In the genomic region with DNA sequence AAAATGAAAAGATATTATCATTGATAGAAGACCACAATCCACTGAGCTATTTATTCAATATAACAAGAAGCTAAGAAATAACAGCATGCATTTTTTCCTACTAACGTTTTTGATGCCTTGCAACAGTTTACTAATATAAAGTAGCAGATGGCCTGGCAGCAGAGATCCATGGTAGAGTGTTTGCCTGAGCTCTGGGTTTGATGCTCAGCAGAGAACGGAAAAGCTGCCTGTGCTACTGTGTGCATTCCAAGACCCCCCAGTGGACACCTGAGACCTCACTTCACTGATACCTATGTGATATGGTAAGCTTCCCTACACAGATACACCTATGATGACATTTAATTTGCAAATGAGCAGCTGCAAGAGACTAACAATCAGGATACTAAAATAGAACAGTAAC, we compare ENCODE assay signal across 24 mouse cellular contexts.
DNase-seq lines count a peak whose midpoint lies in the region; ATAC-seq lines count a peak whose summit lies in the region.
"Had no signal": no experiment of that assay in that cellular context is flagged by ENCODE, and none has a peak within 500 bp of the region (broad histone marks: within the 10 kb centered on the region; RNA-seq: fewer than 3 reads in every experiment).

No protein-coding gene starts in this region.

- H3K4me1 ChIP-seq in forebrain, embryonic 14.5 days (ENCODE audit: control insufficient read depth, insufficient read depth, low read length), result no peaks in the 10 kb centered on the region
- H3K4me1 ChIP-seq in forebrain, embryonic 13.5 days, result no peaks in the 10 kb centered on the region
- no peaks in the 10 kb centered on the region for H3K4me1 ChIP-seq in kidney, embryonic 15.5 days
- H3K4me1 ChIP-seq: forebrain, embryonic 10.5 days; heart, embryonic 10.5 days; heart, embryonic 13.5 days had no signal

- peak; percentile 38 to 53 for DNase-seq in cerebellum, postnatal 10 days
- no peak for DNase-seq in cerebellum, adult 9-11 months
- peak; percentile 24 for DNase-seq in forebrain, embryonic 14.5 days (ENCODE audit: low spot score)
- DNase-seq in layer of hippocampus, adult 11-12 months (ENCODE audit: low spot score), result peak; percentile 34
- no peak for DNase-seq in layer of hippocampus, adult 9-10 months (ENCODE audit: low spot score)
- DNase-seq in brain, adult 2 months (ENCODE audit: low read depth, low spot score), result peak; percentile 9
- DNase-seq: adrenal gland, adult 8-10 months; adrenal gland, postnatal 25 days; cerebellum, adult 8-10 months; gastrocnemius, postnatal 10 days; gastrocnemius, postnatal 36 days; heart, adult 2 months; heart, postnatal 14 days; heart, postnatal 4 days had no signal

- no peak overlapping the region for H3K27ac ChIP-seq in forebrain, embryonic 14.5 days (ENCODE audit: low read depth, low read length)
- no peak overlapping the region for H3K27ac ChIP-seq in forebrain, embryonic 13.5 days
- no peak overlapping the region for H3K27ac ChIP-seq in kidney, embryonic 15.5 days
- H3K27ac ChIP-seq: forebrain, embryonic 10.5 days; heart, adult 2 months; heart, embryonic 10.5 days; heart, embryonic 13.5 days; hindbrain, embryonic 14.5 days; hindbrain, postnatal 0 days had no signal

- H3K27me3 ChIP-seq in forebrain, embryonic 14.5 days (replicated peaks; ENCODE audit: control insufficient read depth, insufficient read depth, low read length), result no peaks in the 10 kb centered on the region
- H3K27me3 ChIP-seq in forebrain, embryonic 13.5 days, result no peaks in the 10 kb centered on the region
- no peaks in the 10 kb centered on the region for H3K27me3 ChIP-seq in kidney, embryonic 15.5 days
- H3K27me3 ChIP-seq: heart, embryonic 13.5 days had no signal

- no peaks in the 10 kb centered on the region for H3K36me3 ChIP-seq in forebrain, embryonic 14.5 days (ENCODE audit: control insufficient read depth, insufficient read depth, low read length)
- H3K36me3 ChIP-seq in forebrain, embryonic 13.5 days (ENCODE audit: poor library complexity, severe bottlenecking), result no peaks in the 10 kb centered on the region
- H3K36me3 ChIP-seq in kidney, embryonic 15.5 days, result no peaks in the 10 kb centered on the region
- H3K36me3 ChIP-seq: forebrain, embryonic 10.5 days; heart, embryonic 10.5 days; heart, embryonic 13.5 days had no signal

- no peak overlapping the region for H3K4me3 ChIP-seq in forebrain, embryonic 14.5 days (ENCODE audit: low read depth, low read length)
- no peak overlapping the region for H3K4me3 ChIP-seq in forebrain, embryonic 13.5 days
- H3K4me3 ChIP-seq in kidney, embryonic 15.5 days (replicated peaks), result no peak overlapping the region
- H3K4me3 ChIP-seq: forebrain, embryonic 10.5 days; heart, adult 2 months; heart, embryonic 10.5 days; heart, embryonic 13.5 days had no signal

- no peak overlapping the region for H3K4me2 ChIP-seq in forebrain, embryonic 14.5 days (ENCODE audit: low read length)
- no peak overlapping the region for H3K4me2 ChIP-seq in forebrain, embryonic 13.5 days
- no peak overlapping the region for H3K4me2 ChIP-seq in kidney, embryonic 15.5 days
- H3K4me2 ChIP-seq: heart, embryonic 13.5 days; hindbrain, embryonic 14.5 days had no signal

- H3K9me3 ChIP-seq in forebrain, embryonic 14.5 days (replicated peaks; ENCODE audit: control insufficient read depth, low read length), result no peaks in the 10 kb centered on the region
- H3K9me3 ChIP-seq in forebrain, embryonic 13.5 days (replicated peaks), result no peaks in the 10 kb centered on the region
- no peaks in the 10 kb centered on the region for H3K9me3 ChIP-seq in kidney, embryonic 15.5 days (replicated peaks)
- H3K9me3 ChIP-seq: forebrain, embryonic 10.5 days; heart, embryonic 10.5 days; heart, embryonic 13.5 days had no signal

- 73% methylated on average over 2 of the region's 2 CpGs for WGBS in forebrain, embryonic 14.5 days
- 78% methylated on average over 2 of the region's 2 CpGs for WGBS in forebrain, embryonic 13.5 days
- 82% methylated on average over 2 of the region's 2 CpGs for WGBS in kidney, embryonic 15.5 days

- ATAC-seq in forebrain, embryonic 14.5 days, result no peak
- ATAC-seq in forebrain, embryonic 13.5 days, result no peak
- ATAC-seq in kidney, embryonic 15.5 days (replicated peaks; ENCODE audit: low FRiP score), result no peak
- ATAC-seq: activated CD4-positive, CD25-positive, alpha-beta regulatory T cell, adult 4 months; hindbrain, postnatal 0 days; inflammation-experienced regulatory T-cells, adult 6 months; intestine, embryonic 16.5 days had no signal

- H3K9ac ChIP-seq in forebrain, embryonic 14.5 days (ENCODE audit: low read length), result no peak overlapping the region
- no peak overlapping the region for H3K9ac ChIP-seq in forebrain, embryonic 13.5 days
- no peak overlapping the region for H3K9ac ChIP-seq in kidney, embryonic 15.5 days
- H3K9ac ChIP-seq: heart, embryonic 13.5 days; hindbrain, embryonic 14.5 days had no signal

Comparison
In these comparisons a context has a peak if more than half of its experiments do, and no peak if none do; other contexts are left out.
1. DNase-seq: peak in cerebellum, postnatal 10 days (2 of 2), forebrain, embryonic 14.5 days (single experiment), layer of hippocampus, adult 11-12 months (single experiment) and brain, adult 2 months (single experiment); none in cerebellum, adult 9-11 months (single experiment) and layer of hippocampus, adult 9-10 months (single experiment).